In genomic region chr10:79795905-79796304, GRCm38 (mm10) we compare ENCODE assay signal across 27 mouse cellular contexts. TPM values are rescaled to one million over a fixed set of nuclear protein-coding genes. Genes with fewer than 3 reads are reported as not detected.
DNase-seq lines count a peak whose midpoint lies in the region; ATAC-seq and TF ChIP-seq lines count a peak whose summit lies in the region.
"Had no signal": no experiment of that assay in that cellular context is flagged by ENCODE, and none has a peak within 500 bp of the region (broad histone marks: within the 10 kb centered on the region; RNA-seq: fewer than 3 reads in every experiment).

No protein-coding gene starts in this region.

- 0 out of 2 replicates have a peak overlapping the region, but pooled peaks have one; percentile 3 for H3K4me2 ChIP-seq in neural tube, embryonic 12.5 days (replicated peaks)
- H3K4me2 ChIP-seq in neural tube, embryonic 15.5 days = no peak overlapping the region
- H3K4me2 ChIP-seq in midbrain, postnatal 0 days (ENCODE audit: low read depth, low read length, poor library complexity, severe bottlenecking) = no peak overlapping the region
- H3K4me2 ChIP-seq: liver, embryonic 13.5 days had no signal

- ATAC-seq in neural tube, embryonic 12.5 days (ENCODE audit: low FRiP score, low read depth) = no peak
- no peak for ATAC-seq in neural tube, embryonic 15.5 days (ENCODE audit: low FRiP score)
- ATAC-seq in midbrain, postnatal 0 days (ENCODE audit: low FRiP score) = no peak
- ATAC-seq: activated CD4-positive, CD25-positive, alpha-beta regulatory T cell, adult 4 months; forebrain, embryonic 13.5 days had no signal

- 0 out of 2 replicates have a peak overlapping the region, but pooled peaks have one; percentile 8 for H3K4me3 ChIP-seq in heart, embryonic 10.5 days
- no peak overlapping the region for H3K4me3 ChIP-seq in layer of hippocampus, adult 2 months
- no peak overlapping the region for H3K4me3 ChIP-seq in neural tube, embryonic 12.5 days
- H3K4me3 ChIP-seq in neural tube, embryonic 15.5 days (replicated peaks) = no peak overlapping the region
- H3K4me3 ChIP-seq in midbrain, postnatal 0 days (ENCODE audit: low read depth, low read length) = no peak overlapping the region
- H3K4me3 ChIP-seq: embryonic facial prominence, embryonic 12.5 days; liver, embryonic 13.5 days; megakaryocyte, embryonic 14.5 days had no signal

- no peak overlapping the region for H3K27ac ChIP-seq in heart, embryonic 10.5 days
- H3K27ac ChIP-seq in layer of hippocampus, adult 2 months = no peak overlapping the region; the same call in 1 of the 2 replicates
- no peak overlapping the region for H3K27ac ChIP-seq in neural tube, embryonic 12.5 days
- H3K27ac ChIP-seq in neural tube, embryonic 15.5 days (replicated peaks) = no peak overlapping the region
- no peak overlapping the region for H3K27ac ChIP-seq in midbrain, postnatal 0 days (ENCODE audit: low read depth, low read length)
- H3K27ac ChIP-seq: liver, embryonic 13.5 days had no signal

- H3K4me1 ChIP-seq in heart, embryonic 10.5 days = peaks cover 40% of the 10 kb centered on the region
- H3K4me1 ChIP-seq in neural tube, embryonic 12.5 days = peaks cover 37% of the 10 kb centered on the region
- H3K4me1 ChIP-seq in neural tube, embryonic 15.5 days = peaks cover 57% of the 10 kb centered on the region
- peaks cover 14% of the 10 kb centered on the region; the same call in 1 of the 2 replicates for H3K4me1 ChIP-seq in midbrain, postnatal 0 days (ENCODE audit: insufficient read depth, low read length)

- no peak overlapping the region for H3K9ac ChIP-seq in neural tube, embryonic 12.5 days
- H3K9ac ChIP-seq in neural tube, embryonic 15.5 days (replicated peaks) = no peak overlapping the region
- no peak overlapping the region for H3K9ac ChIP-seq in midbrain, postnatal 0 days (replicated peaks; ENCODE audit: low read length, poor library complexity, severe bottlenecking)
- H3K9ac ChIP-seq: embryonic facial prominence, embryonic 12.5 days; liver, embryonic 13.5 days had no signal

- H3K27me3 ChIP-seq in heart, embryonic 10.5 days (ENCODE audit: insufficient read depth, poor library complexity, severe bottlenecking) = no peaks in the 10 kb centered on the region
- H3K27me3 ChIP-seq in neural tube, embryonic 12.5 days (replicated peaks) = no peaks in the 10 kb centered on the region
- no peaks in the 10 kb centered on the region for H3K27me3 ChIP-seq in neural tube, embryonic 15.5 days (replicated peaks)
- no peaks in the 10 kb centered on the region for H3K27me3 ChIP-seq in midbrain, postnatal 0 days (ENCODE audit: insufficient read depth, low read length)
- H3K27me3 ChIP-seq: embryonic facial prominence, embryonic 12.5 days; forebrain, embryonic 13.5 days; heart, embryonic 13.5 days had no signal

- no peaks in the 10 kb centered on the region for H3K9me3 ChIP-seq in heart, embryonic 10.5 days
- no peaks in the 10 kb centered on the region for H3K9me3 ChIP-seq in neural tube, embryonic 12.5 days
- no peaks in the 10 kb centered on the region for H3K9me3 ChIP-seq in neural tube, embryonic 15.5 days (replicated peaks)
- H3K9me3 ChIP-seq in midbrain, postnatal 0 days (ENCODE audit: low read length) = no peaks in the 10 kb centered on the region
- H3K9me3 ChIP-seq: embryonic facial prominence, embryonic 12.5 days; forebrain, embryonic 13.5 days; heart, embryonic 13.5 days; liver, embryonic 13.5 days had no signal

- TF ChIP-seq CTCF in layer of hippocampus, adult 2 months (conservative IDR thresholded peaks at IDR 0.05) = peak; percentile 65
- peak; percentile 22; the same call in 1 of the 2 replicates for TF ChIP-seq CTCF in midbrain, postnatal 0 days (IDR thresholded peaks at IDR 0.05)

- DNase-seq in heart, embryonic 10.5 days (ENCODE audit: low spot score) = no peak
- DNase-seq in heart, postnatal 14 days = no peak
- no peak for DNase-seq in layer of hippocampus, adult 2 months (ENCODE audit: low spot score in 2 of 2)
- DNase-seq in layer of hippocampus, postnatal 36 days = no peak
- DNase-seq in midbrain, postnatal 0 days (ENCODE audit: low spot score) = no peak
- DNase-seq in layer of hippocampus, adult 18-20 months (ENCODE audit: low spot score in 2 of 2) = no peak
- DNase-seq: adrenal gland, adult 8-10 months; B cell, adult 2 months; cerebellum, adult 11-12 months; cerebellum, postnatal 14 days; gastrocnemius, postnatal 10 days; kidney, adult 11 months; kidney, postnatal 10 days; liver, embryonic 13.5 days; lung, adult 2 months; lung, postnatal 36 days had no signal

- H3K36me3 ChIP-seq in heart, embryonic 10.5 days = no peaks in the 10 kb centered on the region
- 0 out of 2 replicates have a peak, but pooled peaks cover 3% of the 10 kb centered on the region for H3K36me3 ChIP-seq in neural tube, embryonic 12.5 days
- H3K36me3 ChIP-seq in neural tube, embryonic 15.5 days = no peaks in the 10 kb centered on the region
- H3K36me3 ChIP-seq in midbrain, postnatal 0 days (ENCODE audit: insufficient read depth, low read length) = no peaks in the 10 kb centered on the region
- H3K36me3 ChIP-seq: heart, embryonic 13.5 days; liver, embryonic 13.5 days had no signal

- intact Hi-C loops in heart, postnatal 14 days (cut with DNase I) = no loop called here

- WGBS in heart, embryonic 10.5 days = 95% methylated on average over 3 of the region's 3 CpGs
- WGBS in neural tube, embryonic 12.5 days = 98% methylated on average over 3 of the region's 3 CpGs
- 95% methylated on average over 3 of the region's 3 CpGs for WGBS in neural tube, embryonic 15.5 days
- 97% methylated on average over 3 of the region's 3 CpGs for WGBS in midbrain, postnatal 0 days

RNA-seq across cellular contexts. Expression of gene Palm, which starts 2.5 kb away (rescaled TPM):
- 80.7 and 83.1 TPM in 2 replicates for polyA plus RNA-seq in heart, embryonic 10.5 days (2016; fragmentation: Nextera tagmentation; extraction: Ambion mirVana)
- 10 to 100 TPM; 71.8 to 86.5 TPM for total RNA-seq in heart, postnatal 14 days (2021)
- 100 to 1,000 TPM; 275 to 277 TPM for total RNA-seq in layer of hippocampus, adult 2 months (2021)
- total RNA-seq in layer of hippocampus, postnatal 36 days (2021) = 100 to 1,000 TPM; 262 to 290 TPM
- polyA plus RNA-seq in neural tube, embryonic 12.5 days (2016; fragmentation: Nextera tagmentation; extraction: Ambion mirVana) = 196 and 205 TPM in 2 replicates
- polyA plus RNA-seq in neural tube, embryonic 15.5 days (2015; fragmentation: Nextera tagmentation; extraction: Ambion mirVana) = 227 and 256 TPM in 2 replicates
- 161 and 165 TPM in 2 replicates for total RNA-seq in midbrain, postnatal 0 days (2014; rRNA removed)
- 302 and 308 TPM in 2 replicates for polyA plus RNA-seq in midbrain, postnatal 0 days (2015; fragmentation: Nextera tagmentation; extraction: Ambion mirVana)
- 100 to 1,000 TPM; 293 to 314 TPM for total RNA-seq in layer of hippocampus, adult 18-20 months (2021)

RNA-seq across cellular contexts. Expression of gene Prss57, which starts 5.1 kb away (rescaled TPM):
- not detected in 2 replicates for polyA plus RNA-seq in heart, embryonic 10.5 days (2016; fragmentation: Nextera tagmentation; extraction: Ambion mirVana)
- under 1 TPM in 1 of 2 experiments, not detected in 1; 0.51 TPM for total RNA-seq in heart, postnatal 14 days (2021)
- total RNA-seq in layer of hippocampus, adult 2 months (2021) = under 1 TPM; 0.26 to 0.37 TPM
- total RNA-seq in layer of hippocampus, postnatal 36 days (2021) = under 1 TPM; 0.47 to 0.73 TPM
- 0.16 and 0.42 TPM in 2 replicates for polyA plus RNA-seq in neural tube, embryonic 12.5 days (2016; fragmentation: Nextera tagmentation; extraction: Ambion mirVana)
- 0.14 and 10.2 TPM in 2 replicates for polyA plus RNA-seq in neural tube, embryonic 15.5 days (2015; fragmentation: Nextera tagmentation; extraction: Ambion mirVana)
- total RNA-seq in midbrain, postnatal 0 days (2014; rRNA removed) = 1.1 TPM in 1 of 2 replicates, not detected in the other
- polyA plus RNA-seq in midbrain, postnatal 0 days (2015; fragmentation: Nextera tagmentation; extraction: Ambion mirVana) = 0.09 and 0.25 TPM in 2 replicates
- total RNA-seq in layer of hippocampus, adult 18-20 months (2021) = under 1 TPM; 0.61 to 0.89 TPM
- total RNA-seq: heart, postnatal 25 days had no signal
- polyA plus RNA-seq: neural tube, embryonic 14.5 days had no signal

RNA-seq across cellular contexts. Expression of gene Fstl3, which starts 18.8 kb away (rescaled TPM):
- polyA plus RNA-seq in heart, embryonic 10.5 days (2016; fragmentation: Nextera tagmentation; extraction: Ambion mirVana) = 7.9 and 8.0 TPM in 2 replicates
- 1 to 10 TPM; 2.8 to 3.4 TPM for total RNA-seq in heart, postnatal 14 days (2021)
- 1 to 10 TPM; 2.5 to 2.7 TPM for total RNA-seq in layer of hippocampus, adult 2 months (2021)
- total RNA-seq in layer of hippocampus, postnatal 36 days (2021) = 1 to 10 TPM; 1.3 to 1.8 TPM
- 1.5 and 2.0 TPM in 2 replicates for polyA plus RNA-seq in neural tube, embryonic 12.5 days (2016; fragmentation: Nextera tagmentation; extraction: Ambion mirVana)
- polyA plus RNA-seq in neural tube, embryonic 15.5 days (2015; fragmentation: Nextera tagmentation; extraction: Ambion mirVana) = 2.6 and 4.5 TPM in 2 replicates
- total RNA-seq in midbrain, postnatal 0 days (2014; rRNA removed) = 3.3 and 3.4 TPM in 2 replicates
- polyA plus RNA-seq in midbrain, postnatal 0 days (2015; fragmentation: Nextera tagmentation; extraction: Ambion mirVana) = 3.0 and 3.9 TPM in 2 replicates
- 1 to 10 TPM; 1.8 to 2.5 TPM for total RNA-seq in layer of hippocampus, adult 18-20 months (2021)

RNA-seq across cellular contexts. Expression of gene Misp, which starts 24.9 kb away (rescaled TPM):
- 0.21 and 0.82 TPM in 2 replicates for polyA plus RNA-seq in heart, embryonic 10.5 days (2016; fragmentation: Nextera tagmentation; extraction: Ambion mirVana)
- under 1 TPM; 0.26 to 0.54 TPM for total RNA-seq in heart, postnatal 14 days (2021)
- 1 to 10 TPM in 1 of 2 experiments, under 1 TPM in 1; 0.54 to 1.1 TPM for total RNA-seq in layer of hippocampus, adult 2 months (2021)
- 1 to 10 TPM in 1 of 2 experiments, under 1 TPM in 1; 0.82 to 1.4 TPM for total RNA-seq in layer of hippocampus, postnatal 36 days (2021)
- polyA plus RNA-seq in neural tube, embryonic 12.5 days (2016; fragmentation: Nextera tagmentation; extraction: Ambion mirVana) = 1.6 and 2.3 TPM in 2 replicates
- polyA plus RNA-seq in neural tube, embryonic 15.5 days (2015; fragmentation: Nextera tagmentation; extraction: Ambion mirVana) = 0.33 and 11.5 TPM in 2 replicates
- 0.24 TPM in 1 of 2 replicates, not detected in the other for total RNA-seq in midbrain, postnatal 0 days (2014; rRNA removed)
- polyA plus RNA-seq in midbrain, postnatal 0 days (2015; fragmentation: Nextera tagmentation; extraction: Ambion mirVana) = 0.18 and 0.27 TPM in 2 replicates
- 1 to 10 TPM in 1 of 2 experiments, under 1 TPM in 1; 0.54 to 1.3 TPM for total RNA-seq in layer of hippocampus, adult 18-20 months (2021)
- total RNA-seq: CH12.LX; granulocyte monocyte progenitor cell, adult 5-6 weeks had no signal
- polyA plus RNA-seq: activated CD4-positive, CD25-positive, alpha-beta regulatory T cell, adult 4 months had no signal

RNA-seq across cellular contexts. Expression of gene Rnf126, which starts 29.2 kb away (rescaled TPM):
- polyA plus RNA-seq in heart, embryonic 10.5 days (2016; fragmentation: Nextera tagmentation; extraction: Ambion mirVana) = 84.4 and 113 TPM in 2 replicates
- total RNA-seq in heart, postnatal 14 days (2021) = 10 to 100 TPM; 25.9 to 26.7 TPM
- total RNA-seq in layer of hippocampus, adult 2 months (2021) = 10 to 100 TPM; 85.0 to 88.3 TPM
- 10 to 100 TPM; 81.4 to 82.9 TPM for total RNA-seq in layer of hippocampus, postnatal 36 days (2021)
- 115 and 118 TPM in 2 replicates for polyA plus RNA-seq in neural tube, embryonic 12.5 days (2016; fragmentation: Nextera tagmentation; extraction: Ambion mirVana)
- 108 and 110 TPM in 2 replicates for polyA plus RNA-seq in neural tube, embryonic 15.5 days (2015; fragmentation: Nextera tagmentation; extraction: Ambion mirVana)
- 79.6 and 107 TPM in 2 replicates for total RNA-seq in midbrain, postnatal 0 days (2014; rRNA removed)
- polyA plus RNA-seq in midbrain, postnatal 0 days (2015; fragmentation: Nextera tagmentation; extraction: Ambion mirVana) = 121 and 134 TPM in 2 replicates
- total RNA-seq in layer of hippocampus, adult 18-20 months (2021) = 10 to 100 TPM; 84.9 to 87.3 TPM
